12 mouse cellular contexts compared by ENCODE assay signal in the genomic region with DNA sequence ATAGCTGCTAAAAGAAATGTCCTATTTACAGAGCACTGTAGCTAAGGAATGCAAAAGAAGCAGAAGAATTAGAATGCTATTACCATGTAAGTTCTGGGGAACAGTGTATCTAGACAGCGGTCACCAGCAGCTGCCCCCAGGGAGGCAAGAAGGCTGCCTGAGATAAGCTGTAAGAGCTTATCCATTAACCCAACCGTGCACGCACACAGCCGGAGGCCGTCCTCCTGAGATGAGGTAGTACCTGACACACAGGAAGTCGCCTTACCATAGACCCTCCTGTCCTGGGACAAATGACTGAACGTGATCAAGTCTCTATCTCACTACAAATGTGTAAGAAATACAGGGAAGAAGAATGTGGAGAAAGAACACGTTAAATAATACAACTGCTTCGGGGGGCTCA. TPM values are rescaled to one million over a fixed set of nuclear protein-coding genes. Genes with fewer than 3 reads are reported as not detected.
DNase-seq lines count a peak whose midpoint lies in the region; ATAC-seq lines count a peak whose summit lies in the region.
"Had no signal": no experiment of that assay in that cellular context is flagged by ENCODE, and none has a peak within 500 bp of the region (broad histone marks: within the 10 kb centered on the region; RNA-seq: fewer than 3 reads in every experiment).

No protein-coding gene starts in this region.

- peaks cover 11% of the 10 kb centered on the region; the same call in 1 of the 2 replicates for H3K36me3 ChIP-seq in liver, embryonic 11.5 days (ENCODE audit: control insufficient read depth, insufficient read depth, low read length)

- H3K27me3 ChIP-seq in liver, embryonic 11.5 days (replicated peaks; ENCODE audit: control insufficient read depth, insufficient read depth, low read length): no peaks in the 10 kb centered on the region
- H3K27me3 ChIP-seq: Patski had no signal

- peak; percentile 12 for DNase-seq in embryo, embryonic 11 days
- no peak for DNase-seq in embryo, embryonic 9.5 days (ENCODE audit: extremely low spot score)
- DNase-seq in retina, postnatal 1 day: peak; percentile 6
- no peak for DNase-seq in retina, embryonic 14.5 days (ENCODE audit: low spot score)
- DNase-seq in liver, embryonic 11.5 days (ENCODE audit: low spot score): peak; percentile 61
- peak; percentile 77 to 80 for DNase-seq in spleen, postnatal 4 days (ENCODE audit: low spot score in 2 of 2)
- DNase-seq in T-cell, adult 2 months (ENCODE audit: low spot score): no peak
- DNase-seq in left cerebral cortex, adult 18-20 months (ENCODE audit: low spot score in 2 of 2): no peak
- DNase-seq: cerebellum, adult 11 months; kidney, postnatal 25 days; lung, postnatal 4 days had no signal

- peak overlapping the region; percentile 95 for H3K27ac ChIP-seq in liver, embryonic 11.5 days (ENCODE audit: low read depth, low read length)

- ATAC-seq in liver, embryonic 11.5 days (replicated peaks; ENCODE audit: low FRiP score): peak; percentile 100
- ATAC-seq: Patski had no signal

- H3K4me1 ChIP-seq in liver, embryonic 11.5 days (replicated peaks; ENCODE audit: control insufficient read depth, insufficient read depth, low read length): peaks cover 23% of the 10 kb centered on the region

- H3K4me2 ChIP-seq in liver, embryonic 11.5 days: peak overlapping the region; percentile 7

- H3K9ac ChIP-seq in liver, embryonic 11.5 days (ENCODE audit: low read depth, low read length): peak overlapping the region; percentile 42; the same call in 1 of the 2 replicates

- WGBS in liver, embryonic 11.5 days: 37% methylated on average over 9 of the region's 9 CpGs

- H3K9me3 ChIP-seq in liver, embryonic 11.5 days (ENCODE audit: control insufficient read depth, low read length): no peaks in the 10 kb centered on the region

- no peak overlapping the region for H3K4me3 ChIP-seq in liver, embryonic 11.5 days (ENCODE audit: low read depth, low read length)

RNA-seq across cellular contexts. Expression of gene Ipo11, which starts 43.6 kb away (rescaled TPM):
- polyA plus RNA-seq in liver, embryonic 11.5 days (2014; fragmentation: Nextera tagmentation; extraction: Ambion mirVana): 82.3 and 93.3 TPM in 2 replicates
- total RNA-seq in left cerebral cortex, adult 18-20 months (2021): 10 to 100 TPM; 57.0 to 63.5 TPM

RNA-seq across cellular contexts. Expression of gene Dimt1, which starts 53.7 kb away (rescaled TPM):
- 47.2 and 51.1 TPM in 2 replicates for polyA plus RNA-seq in liver, embryonic 11.5 days (2014; fragmentation: Nextera tagmentation; extraction: Ambion mirVana)
- total RNA-seq in left cerebral cortex, adult 18-20 months (2021): 10 to 100 TPM; 18.9 to 23.9 TPM

Comparison
In these comparisons a context has a peak if more than half of its experiments do, and no peak if none do; other contexts are left out.
1. DNase-seq: peak in embryo, embryonic 11 days (single experiment), retina, postnatal 1 day (single experiment), liver, embryonic 11.5 days (single experiment) and spleen, postnatal 4 days (2 of 2); none in embryo, embryonic 9.5 days (single experiment), retina, embryonic 14.5 days (single experiment), T-cell, adult 2 months (single experiment) and left cerebral cortex, adult 18-20 months (0 of 2).